Mouse (Mus musculus) CH12.LX (cell line): ENCODE data around the gene Snap91.

Experiments
- CTCF ChIP-seq, 2 experiments: IDR thresholded peaks in 1 of 2; conservative IDR thresholded peaks in 1 of 2; 2 replicates each; pipeline ENCODE4 v1.5.1; 2011 to 2012; ENCODE audit warnings: low read depth in 2 of 2, low read length in 2 of 2, improper control_type of control experiment in 1 of 2, inconsistent platforms in 1 of 2, mild to moderate bottlenecking in 1 of 2, moderate library complexity in 1 of 2
- EP300 ChIP-seq: IDR thresholded peaks from 2 replicates; pipeline ENCODE4 v1.6.1; 2011; ENCODE audit warnings: low read length, improper control_type of control experiment
- ETS1 ChIP-seq: conservative IDR thresholded peaks from 2 replicates; pipeline ENCODE4 v1.6.1; 2012; ENCODE audit warnings: low read depth, mild to moderate bottlenecking, inconsistent platforms, low read length, improper control_type of control experiment, moderate library complexity
- HCFC1 ChIP-seq: IDR thresholded peaks from 2 replicates; pipeline ENCODE4 v1.6.1; 2012; ENCODE audit warnings: low read depth, mild to moderate bottlenecking, inconsistent platforms, low read length, improper control_type of control experiment
- JUND ChIP-seq: conservative IDR thresholded peaks from 2 replicates; pipeline ENCODE4 v1.6.1; 2011; ENCODE audit warnings: low read depth, low read length, improper control_type of control experiment
- MAFK ChIP-seq: IDR thresholded peaks from 2 replicates; pipeline ENCODE4 v1.6.1; 2011; ENCODE audit warnings: low read length, improper control_type of control experiment; ENCODE audit not compliant: insufficient replicate concordance
- NRF1 ChIP-seq: IDR thresholded peaks from 2 replicates; pipeline ENCODE4 v1.6.1; 2014; ENCODE audit warnings: low read depth, mild to moderate bottlenecking, inconsistent platforms, low read length, improper control_type of control experiment, moderate library complexity
- POLR2A ChIP-seq: IDR thresholded peaks from 2 replicates; pipeline ENCODE4 v1.6.1; 2011; ENCODE audit warnings: low read depth, mild to moderate bottlenecking, improper control_type of control experiment, low read length
- RCOR1 ChIP-seq: conservative IDR thresholded peaks from 2 replicates; pipeline ENCODE4 v1.6.1; 2012; ENCODE audit warnings: low read depth, mild to moderate bottlenecking, inconsistent platforms, low read length, improper control_type of control experiment
- SIN3A ChIP-seq: IDR thresholded peaks from 2 replicates; pipeline ENCODE4 v1.6.1; 2012; ENCODE audit warnings: low read length, improper control_type of control experiment, inconsistent platforms
- UBTF ChIP-seq: IDR thresholded peaks from 2 replicates; pipeline ENCODE4 v1.6.1; 2012; ENCODE audit warnings: low read depth, mild to moderate bottlenecking, inconsistent platforms, low read length, improper control_type of control experiment, moderate library complexity
- USF1 ChIP-seq: IDR thresholded peaks from 2 replicates; pipeline ENCODE4 v1.6.1; 2014; ENCODE audit warnings: low read depth, mild to moderate bottlenecking, inconsistent platforms, low read length, improper control_type of control experiment

- TF ChIP-seq CTCF (conservative IDR thresholded peaks at IDR 0.05 in 1 of 2, IDR thresholded peaks at IDR 0.05 in 1 of 2; ENCODE audit: low read depth in 2 of 2, low read length in 2 of 2) = no peak
- no peak for TF ChIP-seq RCOR1
- no peak for TF ChIP-seq ETS1
- TF ChIP-seq JUND = no peak
- TF ChIP-seq POLR2A = no peak
- no peak for TF ChIP-seq NRF1
- TF ChIP-seq SIN3A = no peak
- TF ChIP-seq HCFC1 = no peak
- TF ChIP-seq MAFK = no peak
- no peak for TF ChIP-seq USF1
- no peak for TF ChIP-seq UBTF
- no peak for TF ChIP-seq EP300
Measured at GRCm38 (mm10) chr9:86797553-86797952, 82.9 kb downstream of the Snap91 start.
